Mouse (Mus musculus) spleen, adult 18-20 months (tissue): ENCODE measurements at regions not wholly inside any gene's neighbourhood (a gene's known extent, or its start where the extent isn't known, plus 50 kb on each side); places are given as distances from the start of the nearest gene placed in this dataset.
A peak's percentile ranks its signal among the peaks of the same experiment; 100 is the strongest.

ENCODE experiments used
- DNase-seq, 2 experiments: peaks; one replicate each; pipeline ENCODE4 v3.0.0; 2022; ENCODE audit warnings: mixed read lengths in 2 of 2

GRCm38 (mm10) chr10:37194798-37195453 is 56.2 kb upstream of the Marcks start:
- DNase-seq = no peak

- DNase-seq = no peak
These were observed 55.5 kb upstream of the Marcks start for GRCm38 (mm10) chr10:37194131-37194797.

- no peak for DNase-seq
These were observed 53.9 kb upstream of the Marcks start for GRCm38 (mm10) chr10:37192661-37193060.

- peak; percentile 11 to 19 for DNase-seq
These were observed 51.4 kb upstream of the Marcks start for GRCm38 (mm10) chr10:37190092-37190491.
